Mouse (Mus musculus) splenic B cell, adult 2 months (primary cell): ENCODE results near the gene Ctsz.
A peak's percentile ranks its signal among the peaks of the same experiment; 100 is the strongest.

Source experiments
- DNase-seq: peaks from one replicate; pipeline ENCODE4 v3.0.0-alpha.2; 2011; ENCODE audit warnings: low read depth, low spot score
- H3K27me3 ChIP-seq: 2 replicates; pipeline ENCODE4 v1.6.1; 2012; ENCODE audit warnings: mild to moderate bottlenecking, low read length, moderate library complexity, mixed read lengths; ENCODE audit not compliant: control insufficient read depth, poor library complexity, insufficient read depth, severe bottlenecking
- H3K36me3 ChIP-seq: 2 replicates; pipeline ENCODE4 v1.6.1; 2012; ENCODE audit warnings: mild to moderate bottlenecking, low read length, moderate library complexity, mixed read lengths; ENCODE audit not compliant: control insufficient read depth, poor library complexity, insufficient read depth, severe bottlenecking

Gene Ctsz

DNA sequence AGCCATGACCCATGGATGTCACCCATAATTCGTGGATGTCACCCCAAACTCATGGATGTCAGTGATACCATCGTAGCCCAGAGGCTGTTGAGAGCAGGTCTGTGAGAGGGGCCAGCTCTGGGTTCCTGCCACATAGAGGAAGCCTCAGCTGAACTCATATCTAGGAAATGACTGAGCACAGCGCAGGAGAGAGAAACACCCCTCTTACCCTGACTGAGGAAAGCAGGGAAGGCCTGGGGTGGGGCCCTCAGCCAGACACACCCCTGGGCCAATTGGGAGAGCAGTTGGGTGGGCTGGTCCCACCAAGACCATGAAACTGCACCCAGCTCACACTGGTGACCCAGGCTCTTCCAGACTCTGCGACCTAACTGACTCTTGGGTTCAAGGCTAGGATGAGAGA lies 11.5 kb upstream of the Ctsz start, which contains the start of gene Tubb1:
Gene Tubb1, plus strand, starts transcription at position 343 of the 400 bp plus-strand sequence.
- H3K27me3 ChIP-seq, result no peaks in the 10 kb centered on the region
- H3K36me3 ChIP-seq, result no peaks in the 10 kb centered on the region
- no peak for DNase-seq

GRCm38 (mm10) chr2:174448405-174448804 lies 9.6 kb upstream of the Ctsz start:
- DNase-seq, result no peak
- Histone ChIP-seq H3K27me3 (no peaks in the 10 kb centered on the region), H3K36me3 (no peaks in the 10 kb centered on the region)

GRCm38 (mm10) chr2:174446905-174447304 lies 8.1 kb upstream of the Ctsz start:
- no peak for DNase-seq
- H3K27me3 ChIP-seq, result no peaks in the 10 kb centered on the region

GRCm38 (mm10) chr2:174446492-174446891 lies 7.7 kb upstream of the Ctsz start:
- H3K27me3 ChIP-seq, result no peaks in the 10 kb centered on the region
- no peak for DNase-seq

More at GRCm38 (mm10) chr2:174446905-174447304, 8.1 kb upstream of the Ctsz start:
- H3K36me3 ChIP-seq, result no peaks in the 10 kb centered on the region

DNA sequence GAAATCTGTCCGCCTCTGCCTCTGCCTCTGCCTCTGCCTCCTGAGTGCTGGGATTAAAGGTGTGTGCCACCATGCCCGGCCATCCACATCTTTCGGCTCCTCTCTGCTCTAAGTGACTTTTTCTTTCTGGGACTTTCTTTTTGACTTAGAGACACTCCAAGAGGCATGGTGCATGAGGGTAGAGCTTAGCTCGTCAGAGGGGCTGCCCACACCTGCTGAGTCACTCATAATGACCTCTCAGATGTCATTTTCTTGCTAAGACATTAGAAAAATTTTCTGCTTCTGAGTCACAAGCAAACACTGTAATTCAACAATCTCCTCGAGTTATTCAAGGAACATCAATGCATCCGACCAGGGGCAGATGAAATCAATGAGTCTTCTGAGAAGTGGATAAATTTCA lies 6.2 kb upstream of the Ctsz start:
- DNase-seq, result no peak
- Histone ChIP-seq H3K36me3 (no peaks in the 10 kb centered on the region), H3K27me3 (no peaks in the 10 kb centered on the region)

More at GRCm38 (mm10) chr2:174446492-174446891, 7.7 kb upstream of the Ctsz start:
- H3K36me3 ChIP-seq, result no peaks in the 10 kb centered on the region

DNA sequence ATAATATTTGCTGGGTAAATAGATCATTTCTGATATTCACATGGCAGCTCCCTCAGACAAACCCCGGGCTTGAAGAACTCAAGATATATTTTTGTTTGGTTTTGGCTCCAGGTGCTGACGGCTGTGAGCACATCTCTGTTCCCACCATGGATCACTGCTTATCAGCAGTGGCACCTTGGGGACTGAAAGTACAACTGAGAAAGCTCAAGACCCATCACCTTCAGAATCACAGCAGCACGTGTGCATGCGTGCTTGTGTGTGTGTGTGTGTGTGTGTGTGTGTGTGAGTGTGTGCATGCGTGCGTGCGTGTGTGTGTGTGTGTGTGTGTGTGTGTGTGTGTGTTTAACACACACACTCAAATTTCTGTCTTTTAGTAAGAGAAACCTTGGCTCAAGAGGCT lies 5.5 kb upstream of the Ctsz start:
- Histone ChIP-seq H3K27me3 (no peaks in the 10 kb centered on the region), H3K36me3 (no peaks in the 10 kb centered on the region)
- no peak for DNase-seq

GRCm38 (mm10) chr2:174443046-174443445 lies 4.2 kb upstream of the Ctsz start:
- Histone ChIP-seq H3K36me3 (no peaks in the 10 kb centered on the region), H3K27me3 (no peaks in the 10 kb centered on the region)
- no peak for DNase-seq

- Histone ChIP-seq H3K36me3 (no peaks in the 10 kb centered on the region), H3K27me3 (no peaks in the 10 kb centered on the region)
- DNase-seq, result peak; percentile 69
Measured at GRCm38 (mm10) chr2:174442460-174442859, 3.6 kb upstream of the Ctsz start.

GRCm38 (mm10) chr2:174441898-174442297 lies 3.1 kb upstream of the Ctsz start:
- no peak for DNase-seq
- no peaks in the 10 kb centered on the region for H3K27me3 ChIP-seq
- H3K36me3 ChIP-seq, result no peaks in the 10 kb centered on the region

DNA sequence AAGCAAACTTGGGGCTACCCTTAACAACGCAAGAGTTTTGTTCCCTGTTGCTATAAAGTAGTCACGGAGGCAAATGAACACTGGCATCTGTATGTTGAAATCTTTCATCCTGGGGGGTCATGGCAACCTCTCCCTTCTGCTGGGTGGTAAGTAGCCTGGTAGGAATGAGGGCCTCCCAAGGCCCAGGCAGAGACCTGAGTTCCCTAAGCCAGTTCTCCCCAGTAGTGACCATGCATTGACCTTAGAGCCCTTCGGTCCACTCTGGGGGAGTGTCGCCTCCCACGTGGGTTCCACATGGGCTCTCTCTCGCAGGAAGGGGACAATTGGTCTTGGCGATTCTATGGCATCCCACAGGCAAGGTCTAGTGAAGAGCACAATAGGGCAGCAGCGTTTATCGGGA lies 1.1 kb upstream of the Ctsz start:
- peaks cover 2% of the 10 kb centered on the region; the same call in 1 of the 2 replicates for H3K36me3 ChIP-seq
- H3K27me3 ChIP-seq, result no peaks in the 10 kb centered on the region
- DNase-seq, result no peak

GRCm38 (mm10) chr2:174439450-174439838 lies 605 bp upstream of the Ctsz start:
- DNase-seq, result peak; percentile 60
- H3K27me3 ChIP-seq, result no peaks in the 10 kb centered on the region
- peaks cover 2% of the 10 kb centered on the region for H3K36me3 ChIP-seq

DNA sequence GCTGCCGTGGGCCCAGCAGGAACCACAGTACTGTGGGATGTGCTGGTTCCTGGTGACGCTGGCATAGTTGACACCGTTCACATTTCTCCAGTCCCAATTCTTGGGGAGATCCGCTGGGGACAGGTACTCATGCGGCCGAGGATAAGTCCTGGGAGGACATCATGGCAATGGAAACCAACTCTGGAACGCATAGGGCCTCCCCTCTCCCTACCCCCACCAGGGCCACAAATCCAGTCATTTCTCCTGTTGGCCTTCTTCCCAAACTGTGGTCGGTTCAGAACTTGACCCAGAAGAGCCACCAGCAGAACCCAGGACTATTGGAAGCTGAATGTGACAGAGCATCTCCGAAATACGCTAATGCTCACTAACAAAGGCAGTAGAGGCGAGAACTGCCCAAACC lies 658 bp downstream of the Ctsz start:
- peaks cover 7% of the 10 kb centered on the region for H3K36me3 ChIP-seq
- no peaks in the 10 kb centered on the region for H3K27me3 ChIP-seq
- DNase-seq, result no peak

- DNase-seq, result peak; percentile 85
- H3K36me3 ChIP-seq, result peaks cover 10% of the 10 kb centered on the region
- H3K27me3 ChIP-seq, result no peaks in the 10 kb centered on the region
Measured at GRCm38 (mm10) chr2:174437697-174437982, 1.2 kb downstream of the Ctsz start.

DNA sequence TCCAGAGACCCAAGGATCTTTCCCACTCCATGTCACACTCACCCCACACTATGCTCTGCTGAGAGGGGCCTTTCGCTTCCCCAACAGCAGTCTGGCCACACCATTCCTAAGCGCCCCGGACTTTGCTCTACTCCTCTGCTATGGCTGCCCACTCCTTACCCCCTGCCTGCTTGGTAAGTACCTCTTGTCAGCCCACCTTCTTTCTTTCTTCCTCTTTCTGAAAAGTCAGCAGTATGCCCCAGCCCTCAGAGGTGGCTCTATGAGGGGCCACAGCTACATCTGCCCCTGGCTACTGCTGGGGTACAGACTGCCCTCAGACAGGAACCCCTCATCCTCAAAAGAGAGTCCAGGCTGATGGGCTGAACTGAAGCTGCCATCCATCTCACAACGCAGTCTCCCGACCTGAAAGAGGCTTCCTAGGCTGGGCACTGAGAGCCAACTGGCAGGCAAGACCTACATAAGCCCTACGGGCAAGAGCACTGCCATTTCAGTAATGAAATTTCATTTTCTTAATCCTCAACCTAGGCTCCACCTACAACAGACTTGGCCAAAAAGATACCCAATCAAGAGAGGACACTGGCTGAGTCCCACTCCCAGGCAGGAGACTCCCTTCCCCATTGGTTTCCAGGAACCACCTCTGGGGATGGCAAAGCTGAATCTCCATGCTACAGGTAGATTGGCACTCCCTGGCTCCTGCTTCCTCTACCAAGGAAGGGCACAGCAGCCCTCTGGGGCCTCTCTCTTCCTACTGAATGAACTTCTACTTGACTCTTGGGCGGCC lies 1.7 kb downstream of the Ctsz start:
- DNase-seq, result peak; percentile 66
- Histone ChIP-seq H3K36me3 (peaks cover 14% of the 10 kb centered on the region), H3K27me3 (no peaks in the 10 kb centered on the region)

GRCm38 (mm10) chr2:174436076-174436701 lies 2.6 kb downstream of the Ctsz start:
- Histone ChIP-seq H3K36me3 (peaks cover 14% of the 10 kb centered on the region), H3K27me3 (no peaks in the 10 kb centered on the region)
- DNase-seq, result peak; percentile 93
